Mouse (Mus musculus) layer of hippocampus, adult 8-10 months (tissue): ENCODE results near the gene Ascc2. TPM values are rescaled to one million over a fixed set of nuclear protein-coding genes. Genes with fewer than 3 reads are reported as not detected.

Experiments used
- DNase-seq, 2 experiments: peaks; one replicate each; pipeline ENCODE4 v3.0.0; 2022; ENCODE audit warnings: low spot score in 2 of 2
- total RNA-seq, 4 experiments: library from RNA; stranded (reverse); gene quantifications; 2 replicates each; pipeline ENCODE4 v1.2.4; 2022

Ascc2 gene
- total RNA-seq, 4 experiments from 2014 or later = 23.2 to 28.2 (median 24.6) TPM

- DNase-seq = no peak
Observed at GRCm38 (mm10) chr11:4719961-4720360, 82.4 kb downstream of the Ascc2 start.

DNA sequence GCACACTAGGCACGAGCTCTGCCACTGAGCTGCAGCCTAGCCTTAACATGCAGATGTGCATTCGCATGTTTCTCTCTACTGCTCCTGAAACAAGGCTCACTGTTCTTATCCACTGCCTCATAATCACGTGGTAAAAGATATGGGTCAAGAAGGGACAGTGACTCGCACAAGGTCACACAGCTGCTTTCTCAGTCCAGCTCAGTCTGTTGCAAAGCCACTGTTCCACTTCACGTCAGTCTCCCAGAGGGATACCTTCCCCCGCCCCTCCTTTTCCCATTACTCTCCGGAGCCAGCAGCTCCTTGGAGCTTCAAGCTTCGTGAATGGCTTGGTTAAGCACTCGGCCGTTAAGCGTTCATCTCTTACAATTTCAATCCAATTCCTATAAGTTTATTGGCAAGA, 82.8 kb downstream of the Ascc2 start:
- DNase-seq = no peak

GRCm38 (mm10) chr11:4720900-4721580, 83.5 kb downstream of the Ascc2 start:
- no peak for DNase-seq

DNA sequence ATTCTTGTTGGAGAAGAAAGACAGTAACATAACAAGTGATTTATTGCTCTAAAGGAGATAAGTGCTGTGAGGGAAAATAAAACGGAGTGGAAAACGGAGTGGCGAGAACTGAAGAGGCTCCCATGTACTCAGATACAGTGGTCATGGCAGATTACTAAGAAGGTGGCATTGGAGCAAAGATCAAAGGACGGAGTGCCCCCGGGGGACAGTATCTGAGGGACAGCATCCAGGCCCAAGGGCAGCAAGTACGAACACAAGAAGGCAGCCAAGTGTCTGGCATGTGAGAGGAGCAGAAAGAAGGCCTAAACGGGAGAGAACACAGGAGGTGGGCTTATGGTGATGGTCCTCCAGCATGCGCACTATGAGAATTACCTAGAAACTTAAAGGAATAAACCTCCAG, 84.2 kb downstream of the Ascc2 start:
- DNase-seq = no peak

GRCm38 (mm10) chr11:4729603-4730002, 92.1 kb downstream of the Ascc2 start:
- DNase-seq = no peak

- DNase-seq = no peak
Observed at GRCm38 (mm10) chr11:4730096-4730495, 92.5 kb downstream of the Ascc2 start.

DNA sequence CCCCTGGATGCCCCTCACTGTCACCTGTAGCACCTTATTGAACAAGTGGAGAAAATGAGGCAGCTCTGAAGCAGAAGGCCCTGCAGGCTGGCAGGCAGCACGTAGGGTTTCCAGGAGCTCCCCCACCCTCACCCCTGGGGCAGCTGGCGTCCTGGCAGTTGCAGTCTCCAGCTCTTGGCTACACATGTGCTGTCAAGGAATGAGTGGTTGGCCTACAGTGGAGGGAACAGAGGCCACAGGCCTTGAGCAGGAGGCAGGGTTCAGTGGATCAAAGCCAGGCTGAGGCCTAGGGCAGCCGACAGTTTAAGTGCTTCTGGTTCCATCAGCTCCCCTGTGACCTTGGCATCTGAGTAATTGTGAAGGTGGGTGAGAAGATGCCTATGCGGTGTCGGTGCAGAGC, 93.4 kb downstream of the Ascc2 start:
- DNase-seq = no peak

DNA sequence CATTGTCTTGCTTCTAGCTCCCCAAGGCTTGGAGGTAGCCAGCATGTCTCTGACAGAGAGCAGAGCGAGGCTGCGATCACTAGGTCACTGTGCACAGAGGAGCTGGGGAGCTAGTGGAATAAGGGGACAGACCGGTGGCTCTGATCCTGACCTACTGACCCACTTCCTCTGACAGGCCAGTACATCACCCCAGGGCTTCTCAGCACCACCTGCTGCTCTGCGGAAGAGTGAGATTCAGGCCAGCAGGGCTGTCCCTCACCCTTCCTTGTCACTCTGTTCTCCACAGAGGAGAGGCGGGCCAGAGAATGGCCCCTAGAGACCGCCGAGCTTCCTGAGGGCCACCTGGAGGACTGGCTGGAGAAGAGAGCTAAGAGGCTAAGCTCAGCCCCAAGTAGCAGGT, 94.2 kb downstream of the Ascc2 start:
- no peak for DNase-seq

- no peak for DNase-seq
Observed at GRCm38 (mm10) chr11:4734179-4734578, 96.6 kb downstream of the Ascc2 start.

Other genes starting within 250 kb of the Ascc2 start
- gene Hormad2, start 196.6 kb upstream of the Ascc2 start, total RNA-seq = under 1 TPM in 2 of 4 experiments, not detected in 2; 0.23 to 0.65 TPM
- gene Mtmr3, start 42.9 kb upstream of the Ascc2 start, total RNA-seq = 10 to 100 TPM; 68.7 to 78.6 (median 73.5) TPM
- not detected for gene Gm11032, start 17.7 kb upstream of the Ascc2 start, total RNA-seq
- 100 to 1,000 TPM; 342 to 372 (median 351) TPM for gene Uqcr10, start 66.6 kb downstream of the Ascc2 start, total RNA-seq
- 10 to 100 TPM; 30.9 to 38.1 (median 34.9) TPM for gene Zmat5, start 66.9 kb downstream of the Ascc2 start, total RNA-seq
- gene Cabp7, start 109.0 kb downstream of the Ascc2 start, total RNA-seq = 100 to 1,000 TPM; 253 to 297 (median 281) TPM
- 10 to 100 TPM; 88.0 to 96.1 (median 90.3) TPM for gene Nf2, start 211.8 kb downstream of the Ascc2 start, total RNA-seq
- gene Nipsnap1, start 236.2 kb downstream of the Ascc2 start, total RNA-seq = 100 to 1,000 TPM in 1 of 4 experiments, 10 to 100 TPM in 3; 89.8 to 108 (median 95.7) TPM